Mouse (Mus musculus): ENCODE data around the gene Nxph4. TPM values are rescaled to one million over a fixed set of nuclear protein-coding genes. Genes with fewer than 3 reads are reported as not detected.

Gene Nxph4
- polyA plus RNA-seq, 1 experiment from 2014 or later: 1.8 TPM

DNA sequence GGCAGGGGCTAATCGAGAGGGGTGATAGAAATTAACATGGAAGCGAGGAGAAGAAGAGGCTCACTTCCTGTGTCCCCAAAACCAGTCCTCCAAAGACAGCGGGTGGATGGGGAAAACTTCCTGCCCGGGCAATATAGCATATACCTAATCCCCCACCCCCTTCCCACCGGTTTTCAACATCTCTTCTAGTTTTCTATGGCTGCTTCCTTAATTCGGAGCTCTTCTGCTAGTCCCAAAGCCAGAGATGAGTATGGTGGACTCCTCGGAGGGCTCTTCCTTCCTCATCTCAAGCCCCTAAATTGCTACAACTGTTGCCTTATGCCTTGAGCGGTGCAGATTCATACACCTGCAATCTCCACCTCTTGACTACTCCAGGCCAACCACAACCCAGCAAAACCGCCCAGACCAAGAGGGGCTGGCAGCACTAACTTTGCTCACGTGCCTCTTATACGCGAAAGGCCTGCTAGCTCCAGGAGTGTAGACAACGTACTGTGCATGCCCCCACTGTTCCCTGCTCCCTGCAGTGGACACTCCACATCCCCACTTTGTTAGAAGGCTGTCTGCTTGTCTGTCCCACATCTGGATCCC is 20.2 kb downstream of the Nxph4 start:
- Histone ChIP-seq H3K4me1 (replicated peaks; ENCODE audit: control insufficient read depth, insufficient read depth, low read length) (peaks cover 60% of the 10 kb centered on the region), H3K4me3 (ENCODE audit: low read length) (no peak overlapping the region), H3K9me3 (ENCODE audit: control insufficient read depth, low read length) (no peaks in the 10 kb centered on the region; the same call in 1 of the 2 replicates), H3K27me3 (ENCODE audit: control insufficient read depth, insufficient read depth, low read depth, low read length) (peaks cover 40% of the 10 kb centered on the region), H3K4me2 (ENCODE audit: low read depth, low read length) (peak overlapping the region; percentile 50; the same call in 1 of the 2 replicates), H3K36me3 (ENCODE audit: control insufficient read depth, insufficient read depth, low read length) (peaks cover 18% of the 10 kb centered on the region), H3K9ac (ENCODE audit: low read length) (no peak overlapping the region; the same call in 1 of the 2 replicates), H3K27ac (ENCODE audit: low read length) (no peak overlapping the region; the same call in 1 of the 2 replicates)
- WGBS: 15% methylated on average over 13 of the region's 13 CpGs
- ATAC-seq (ENCODE audit: low read depth): no peak

DNA sequence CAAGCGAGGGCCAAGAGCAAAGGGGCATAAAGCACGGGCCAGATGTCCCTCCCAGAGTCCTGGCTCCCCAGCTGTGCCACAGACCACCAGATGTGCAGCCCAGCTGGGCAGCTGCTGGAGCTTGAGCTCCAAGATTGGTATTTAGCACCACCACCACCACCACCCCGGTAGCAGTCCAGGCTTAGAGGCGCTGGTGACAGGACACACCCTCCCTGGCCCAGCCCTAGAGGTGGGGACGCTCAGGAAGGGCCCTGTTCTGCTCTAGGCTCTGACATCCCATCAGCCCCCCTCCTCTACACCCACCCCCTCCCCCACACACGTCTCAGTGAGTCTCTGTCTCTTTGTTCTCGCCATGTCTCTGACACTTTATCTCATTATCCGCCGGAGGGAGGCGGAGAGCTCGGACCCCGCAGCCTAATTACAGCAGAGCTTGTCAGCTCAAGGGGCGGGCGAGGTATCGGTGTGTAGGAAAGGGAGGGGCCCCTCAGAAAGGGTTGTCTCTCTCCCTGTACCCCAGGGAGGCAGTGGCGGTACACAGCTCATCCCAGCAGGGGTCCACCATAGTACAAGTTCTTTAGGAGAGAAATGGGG is 20.8 kb downstream of the Nxph4 start:
- ATAC-seq (ENCODE audit: low read depth): peak; percentile 9

DNA sequence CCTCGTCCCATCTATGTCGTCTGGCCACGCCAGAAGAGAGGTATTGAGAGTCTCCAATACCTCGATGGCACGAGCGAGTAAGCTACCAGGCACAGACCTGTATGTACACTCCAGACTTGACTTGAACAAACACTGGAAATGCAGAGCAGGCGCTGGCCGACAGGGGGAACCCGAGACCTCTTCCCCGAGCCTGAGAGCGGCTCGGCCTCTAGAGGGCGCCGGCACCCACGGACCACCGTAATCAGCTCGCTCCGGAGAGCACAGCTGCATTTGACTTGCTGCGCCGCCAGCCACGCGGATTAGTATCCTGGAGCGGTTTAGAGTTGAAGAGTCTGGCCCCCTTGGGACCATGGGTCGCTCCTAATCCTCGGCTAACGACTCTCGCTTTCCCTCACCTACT is 21.5 kb downstream of the Nxph4 start:
- Histone ChIP-seq H3K36me3 (ENCODE audit: control insufficient read depth, insufficient read depth, low read length) (peaks cover 5% of the 10 kb centered on the region), H3K9me3 (ENCODE audit: control insufficient read depth, low read length) (no peaks in the 10 kb centered on the region), H3K27ac (ENCODE audit: low read length) (no peak overlapping the region), H3K4me3 (ENCODE audit: low read length) (peak overlapping the region; percentile 21), H3K4me2 (ENCODE audit: low read depth, low read length) (peak overlapping the region; percentile 88), H3K4me1 (replicated peaks; ENCODE audit: control insufficient read depth, insufficient read depth, low read length) (peaks cover 70% of the 10 kb centered on the region), H3K27me3 (ENCODE audit: control insufficient read depth, insufficient read depth, low read depth, low read length) (peaks cover 47% of the 10 kb centered on the region), H3K9ac (ENCODE audit: low read length) (peak overlapping the region; percentile 23)
- ATAC-seq (ENCODE audit: low read depth): peak; percentile 54
- under 1% methylated on average over 27 of the region's 27 CpGs for WGBS

More for the DNA sequence above, 20.8 kb downstream of the Nxph4 start:
- H3K4me1 ChIP-seq (replicated peaks; ENCODE audit: control insufficient read depth, insufficient read depth, low read length): peaks cover 66% of the 10 kb centered on the region
- WGBS: 1% methylated on average over 15 of the region's 16 CpGs
- H3K4me3 ChIP-seq (ENCODE audit: low read length): peak overlapping the region; percentile 21; the same call in 1 of the 2 replicates
- no peak overlapping the region for H3K27ac ChIP-seq (ENCODE audit: low read length)
- H3K4me2 ChIP-seq (ENCODE audit: low read depth, low read length): peak overlapping the region; percentile 50
- no peaks in the 10 kb centered on the region; the same call in 1 of the 2 replicates for H3K9me3 ChIP-seq (ENCODE audit: control insufficient read depth, low read length)
- H3K9ac ChIP-seq (ENCODE audit: low read length): peak overlapping the region; percentile 23
- H3K36me3 ChIP-seq (ENCODE audit: control insufficient read depth, insufficient read depth, low read length): peaks cover 12% of the 10 kb centered on the region
- peaks cover 43% of the 10 kb centered on the region for H3K27me3 ChIP-seq (ENCODE audit: control insufficient read depth, insufficient read depth, low read depth, low read length)

DNA sequence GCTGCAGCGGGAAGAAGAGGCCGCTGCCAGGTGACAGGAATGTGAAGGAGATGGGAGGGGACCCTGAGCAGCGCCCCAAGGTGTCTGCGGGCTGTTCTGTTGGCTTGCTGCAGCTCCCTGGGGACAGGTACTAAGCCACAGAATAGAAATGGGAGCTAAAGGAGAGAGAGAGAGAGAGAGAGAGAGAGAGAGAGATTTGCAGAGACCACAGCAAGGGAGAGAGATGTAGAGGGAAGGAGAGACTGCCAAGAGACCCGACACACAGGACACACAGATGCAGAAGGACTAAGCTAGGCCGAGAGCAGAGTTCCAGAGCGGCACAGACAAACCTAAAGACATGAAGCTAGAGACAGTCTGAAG is 22.1 kb downstream of the Nxph4 start:
- ATAC-seq (ENCODE audit: low read depth): no peak
- no peaks in the 10 kb centered on the region for H3K36me3 ChIP-seq (ENCODE audit: control insufficient read depth, insufficient read depth, low read length)
- H3K9me3 ChIP-seq (ENCODE audit: control insufficient read depth, low read length): no peaks in the 10 kb centered on the region
- peak overlapping the region; percentile 53 for H3K4me3 ChIP-seq (ENCODE audit: low read length)
- 3% methylated on average over 7 of the region's 7 CpGs for WGBS
- H3K27me3 ChIP-seq (ENCODE audit: control insufficient read depth, insufficient read depth, low read depth, low read length): peaks cover 52% of the 10 kb centered on the region
- H3K4me2 ChIP-seq (ENCODE audit: low read depth, low read length): peak overlapping the region; percentile 88
- H3K27ac ChIP-seq (ENCODE audit: low read length): no peak overlapping the region
- peaks cover 68% of the 10 kb centered on the region for H3K4me1 ChIP-seq (replicated peaks; ENCODE audit: control insufficient read depth, insufficient read depth, low read length)
- H3K9ac ChIP-seq (ENCODE audit: low read length): peak overlapping the region; percentile 65; the same call in 1 of the 2 replicates

DNA sequence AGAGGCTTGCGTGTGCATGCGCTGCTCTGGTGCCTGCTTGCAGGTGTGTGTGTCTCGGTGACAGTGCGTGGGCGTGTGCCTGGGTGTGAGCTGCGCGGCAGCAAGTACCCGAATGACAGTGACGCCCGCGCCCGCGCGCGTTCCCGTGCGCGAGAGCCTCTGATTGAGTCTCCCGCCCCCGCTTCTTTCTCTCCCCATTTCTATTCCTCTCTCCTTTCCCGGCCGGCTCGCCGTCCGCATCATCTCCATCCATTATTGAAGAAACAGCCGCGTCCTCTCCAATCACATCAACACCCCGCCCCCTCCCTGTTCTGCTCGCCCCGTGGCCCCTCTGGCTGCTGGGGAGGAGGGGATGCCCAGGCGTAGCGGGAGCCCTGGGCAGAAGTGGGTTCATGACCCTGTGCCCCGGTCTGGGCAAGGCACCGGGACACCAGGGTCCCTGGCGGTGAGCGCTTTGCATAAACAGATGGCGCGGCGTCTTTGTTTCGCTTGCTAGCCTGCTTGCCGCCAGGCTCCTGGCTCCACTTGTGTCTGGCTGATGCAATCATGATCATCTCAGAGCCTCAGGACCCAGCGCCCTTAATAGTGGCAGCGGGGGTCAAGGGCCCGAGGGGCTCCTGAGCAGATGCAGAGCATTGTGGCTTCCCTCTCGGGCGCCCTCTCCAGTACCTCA is 22.6 kb downstream of the Nxph4 start:
- under 1% methylated on average over 45 of the region's 46 CpGs for whole genome bisulfite sequencing
- no peak for ATAC-seq (ENCODE audit: low read depth)
- Histone ChIP-seq H3K4me3 (ENCODE audit: low read length) (peak overlapping the region; percentile 53), H3K36me3 (ENCODE audit: control insufficient read depth, insufficient read depth, low read length) (no peaks in the 10 kb centered on the region), H3K4me1 (replicated peaks; ENCODE audit: control insufficient read depth, insufficient read depth, low read length) (peaks cover 63% of the 10 kb centered on the region), H3K9me3 (ENCODE audit: control insufficient read depth, low read length) (no peaks in the 10 kb centered on the region), H3K27ac (ENCODE audit: low read length) (no peak overlapping the region), H3K9ac (ENCODE audit: low read length) (peak overlapping the region; percentile 65), H3K27me3 (ENCODE audit: control insufficient read depth, insufficient read depth, low read depth, low read length) (peaks cover 52% of the 10 kb centered on the region), H3K4me2 (ENCODE audit: low read depth, low read length) (peak overlapping the region; percentile 88)

DNA sequence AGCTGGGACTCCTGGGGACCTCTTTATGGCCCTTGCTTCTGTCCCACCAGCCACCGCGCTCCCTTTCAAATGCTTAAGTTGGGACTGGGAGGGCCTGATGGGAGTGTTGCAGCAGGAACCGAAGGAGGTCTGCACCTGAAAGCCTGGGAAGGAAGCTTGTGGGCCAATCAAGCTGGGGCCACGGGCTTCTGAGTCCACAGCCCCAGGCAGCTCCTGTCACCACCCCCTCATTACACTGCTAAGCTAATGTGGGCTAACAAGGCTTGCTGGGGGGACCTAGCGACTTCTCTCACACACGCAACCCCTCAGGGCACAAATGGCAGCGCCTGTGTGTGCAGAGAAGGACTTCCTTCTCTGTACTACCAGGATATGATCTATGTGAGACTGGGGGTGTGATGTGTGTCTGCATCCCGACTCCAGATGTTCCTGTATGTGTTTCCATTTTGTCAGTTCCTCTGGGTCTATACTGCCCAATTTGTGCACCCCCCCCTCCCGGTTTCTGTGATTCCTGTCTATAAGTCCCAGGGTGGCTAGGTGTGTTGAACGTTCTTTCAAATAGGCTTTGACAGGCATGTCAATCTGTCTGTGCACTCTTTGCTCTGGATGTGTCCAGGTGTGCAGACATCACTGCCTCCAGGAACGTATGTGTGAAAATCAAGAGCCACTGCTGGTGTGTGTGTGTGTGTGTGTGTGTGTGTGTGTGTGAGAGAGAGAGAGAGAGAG is 23.3 kb downstream of the Nxph4 start:
- Histone ChIP-seq H3K27ac (ENCODE audit: low read length) (no peak overlapping the region), H3K9me3 (ENCODE audit: control insufficient read depth, low read length) (no peaks in the 10 kb centered on the region), H3K4me1 (replicated peaks; ENCODE audit: control insufficient read depth, insufficient read depth, low read length) (peaks cover 56% of the 10 kb centered on the region), H3K4me3 (ENCODE audit: low read length) (peak overlapping the region; percentile 53; the same call in 1 of the 2 replicates), H3K36me3 (ENCODE audit: control insufficient read depth, insufficient read depth, low read length) (no peaks in the 10 kb centered on the region), H3K9ac (ENCODE audit: low read length) (no peak overlapping the region), H3K27me3 (ENCODE audit: control insufficient read depth, insufficient read depth, low read depth, low read length) (peaks cover 52% of the 10 kb centered on the region), H3K4me2 (ENCODE audit: low read depth, low read length) (peak overlapping the region; percentile 88)
- ATAC-seq (ENCODE audit: low read depth): no peak
- WGBS: 17% methylated on average over 11 of the region's 11 CpGs

DNA sequence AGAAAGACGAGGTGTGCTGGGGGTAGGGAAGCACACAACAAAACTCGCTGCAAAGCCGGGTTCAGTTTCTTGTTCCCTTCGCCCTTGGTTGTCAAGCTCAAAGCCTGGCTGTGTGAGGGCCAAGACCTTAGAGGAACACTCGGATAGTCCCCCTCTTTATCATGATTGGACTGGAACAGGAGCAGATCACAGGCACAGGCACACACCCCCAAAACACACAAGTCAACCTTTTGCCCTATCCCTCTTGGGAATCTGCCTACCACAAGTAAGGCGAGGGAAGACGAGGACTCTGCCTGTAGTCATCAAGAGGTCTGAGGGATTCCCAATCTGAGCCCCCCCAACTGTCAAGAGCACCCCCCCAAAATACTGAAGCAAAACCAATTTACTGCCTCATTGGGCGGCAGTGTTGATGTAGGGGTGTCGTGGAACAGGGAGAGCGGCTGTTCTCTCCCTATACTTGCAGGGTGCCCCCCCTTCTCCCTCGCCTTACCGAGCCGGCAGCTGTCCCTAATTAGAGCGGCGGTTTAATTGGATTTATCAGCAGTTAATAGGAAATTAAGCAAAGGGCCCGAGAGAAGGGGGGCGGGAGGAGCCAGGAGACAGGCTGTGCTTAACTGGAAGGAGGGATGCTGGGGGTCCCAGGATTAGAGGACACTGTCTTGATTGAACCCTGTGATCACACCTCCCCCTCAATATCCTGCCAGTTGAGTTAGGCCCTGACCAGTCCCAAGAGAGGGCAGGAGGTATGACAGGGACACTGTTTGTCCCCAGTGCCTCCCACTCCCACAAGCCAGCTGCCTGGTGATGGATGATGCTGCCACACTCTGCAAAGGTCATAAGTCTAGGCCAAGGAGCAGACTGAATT is 24.3 kb downstream of the Nxph4 start:
- no peak for ATAC-seq (ENCODE audit: low read depth)
- no peaks in the 10 kb centered on the region for H3K36me3 ChIP-seq (ENCODE audit: control insufficient read depth, insufficient read depth, low read length)
- no peaks in the 10 kb centered on the region for H3K9me3 ChIP-seq (ENCODE audit: control insufficient read depth, low read length)
- H3K27ac ChIP-seq (ENCODE audit: low read length): no peak overlapping the region
- no peak overlapping the region for H3K9ac ChIP-seq (ENCODE audit: low read length)
- 14% methylated on average over 17 of the region's 17 CpGs for WGBS
- H3K4me2 ChIP-seq (ENCODE audit: low read depth, low read length): peak overlapping the region; percentile 60
- H3K27me3 ChIP-seq (ENCODE audit: control insufficient read depth, insufficient read depth, low read depth, low read length): peaks cover 47% of the 10 kb centered on the region
- H3K4me3 ChIP-seq (ENCODE audit: low read length): peak overlapping the region; percentile 42
- peaks cover 48% of the 10 kb centered on the region for H3K4me1 ChIP-seq (replicated peaks; ENCODE audit: control insufficient read depth, insufficient read depth, low read length)

DNA sequence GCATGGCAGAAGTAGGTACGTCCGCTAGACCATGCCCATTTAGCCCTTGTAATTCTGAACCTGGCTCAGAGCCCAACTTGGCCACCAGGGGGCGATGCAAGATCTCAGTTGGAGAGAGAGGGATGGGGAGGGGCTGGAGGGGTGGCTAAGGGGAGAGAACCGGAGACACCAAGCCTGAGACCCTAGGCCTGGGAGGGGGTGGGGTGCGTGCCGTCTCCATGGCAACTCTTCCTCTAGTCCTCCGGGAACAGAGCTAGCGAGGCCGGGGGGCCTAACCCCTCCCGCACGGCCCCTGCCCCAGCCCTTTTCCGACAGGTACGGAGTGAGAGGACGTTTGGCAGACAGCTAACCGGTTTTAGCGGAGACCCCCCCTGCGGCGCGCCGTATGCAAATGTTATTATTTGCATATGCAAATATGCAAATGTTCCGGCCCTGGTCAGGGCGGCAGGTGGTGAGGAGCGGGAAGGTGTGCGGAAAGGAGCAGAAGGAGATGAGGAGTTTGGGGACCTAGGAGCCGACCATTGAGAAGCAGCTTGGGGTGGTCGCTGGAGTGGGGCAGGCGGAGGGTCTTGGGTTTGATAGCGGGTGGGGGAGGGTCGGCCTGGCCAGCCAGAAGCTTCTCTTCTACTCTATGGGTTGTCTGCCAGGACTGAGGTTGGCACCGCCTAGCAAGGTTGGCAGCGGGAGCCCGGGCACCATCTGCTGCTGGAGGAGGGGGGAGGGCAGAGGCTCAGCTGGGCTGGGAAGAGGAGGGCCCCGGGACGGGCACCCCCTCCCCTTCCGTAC is 25.1 kb downstream of the Nxph4 start:
- H3K4me1 ChIP-seq (replicated peaks; ENCODE audit: control insufficient read depth, insufficient read depth, low read length): peaks cover 42% of the 10 kb centered on the region
- H3K9ac ChIP-seq (ENCODE audit: low read length): peak overlapping the region; percentile 32; the same call in 1 of the 2 replicates
- no peaks in the 10 kb centered on the region for H3K9me3 ChIP-seq (ENCODE audit: control insufficient read depth, low read length)
- peak overlapping the region; percentile 42 for H3K4me3 ChIP-seq (ENCODE audit: low read length)
- peak; percentile 59 for ATAC-seq (ENCODE audit: low read depth)
- H3K4me2 ChIP-seq (ENCODE audit: low read depth, low read length): peak overlapping the region; percentile 60
- WGBS: under 1% methylated on average over 34 of the region's 35 CpGs
- no peaks in the 10 kb centered on the region for H3K36me3 ChIP-seq (ENCODE audit: control insufficient read depth, insufficient read depth, low read length)
- H3K27ac ChIP-seq (ENCODE audit: low read length): no peak overlapping the region
- H3K27me3 ChIP-seq (ENCODE audit: control insufficient read depth, insufficient read depth, low read depth, low read length): peaks cover 45% of the 10 kb centered on the region
